Comparison of ENCODE assay signal across 8 mouse cellular contexts in genomic region chr6:65042491-65043171, GRCm38 (mm10). TPM values are rescaled to one million over a fixed set of nuclear protein-coding genes. Genes with fewer than 3 reads are reported as not detected.
DNase-seq lines count a peak whose midpoint lies in the region; ATAC-seq lines count a peak whose summit lies in the region.

Smarcad1 (plus strand) TSS chr6:65042583.

- H3K27ac ChIP-seq in hindbrain, embryonic 12.5 days: peak within 1 kb of the TSS; percentile 99

- peaks cover 3% of the 10 kb centered on the region; the same call in 1 of the 2 replicates for H3K9me3 ChIP-seq in hindbrain, embryonic 12.5 days (replicated peaks)

- peak within 1 kb of the TSS; percentile 84 for H3K4me3 ChIP-seq in hindbrain, embryonic 12.5 days

- peak; percentile 99 for DNase-seq in NIH3T3 (ENCODE audit: low read depth)
- peak; percentile 97 for DNase-seq in cerebellum, postnatal 10 days
- peak; percentile 88 to 92 for DNase-seq in frontal cortex, postnatal 10 days (ENCODE audit: low spot score in 2 of 2)
- DNase-seq in layer of hippocampus, postnatal 14 days (ENCODE audit: low spot score in 2 of 2): peak; percentile 96
- DNase-seq in lung, postnatal 14 days: peak; percentile 90
- peak; percentile 82 for DNase-seq in retina, adult 2 months (ENCODE audit: low read depth, low spot score)
- peak; percentile 79 for DNase-seq in thymus, postnatal 36 days

- peak; percentile 96 for ATAC-seq in hindbrain, embryonic 12.5 days (ENCODE audit: low FRiP score)

- H3K36me3 ChIP-seq in hindbrain, embryonic 12.5 days: peaks cover 33% of the 10 kb centered on the region

- H3K4me2 ChIP-seq in hindbrain, embryonic 12.5 days (replicated peaks): peak within 1 kb of the TSS; percentile 76

- no peaks in the 10 kb centered on the region for H3K27me3 ChIP-seq in hindbrain, embryonic 12.5 days

- under 1% methylated on average over 81 of the region's 81 CpGs for WGBS in hindbrain, embryonic 12.5 days

- peaks cover 13% of the 10 kb centered on the region for H3K4me1 ChIP-seq in hindbrain, embryonic 12.5 days

- H3K9ac ChIP-seq in hindbrain, embryonic 12.5 days: peak within 1 kb of the TSS; percentile 87

RNA-seq across cellular contexts. Expression of gene Smarcad1, which starts in this region (rescaled TPM):
- polyA plus RNA-seq in hindbrain, embryonic 12.5 days (2016; fragmentation: Nextera tagmentation; extraction: Ambion mirVana): 122 and 134 TPM in 2 replicates
- total RNA-seq in layer of hippocampus, postnatal 14 days (2021): 10 to 100 TPM; 47.1 to 48.3 TPM

Comparison
In these comparisons a context has a peak if more than half of its experiments do, and no peak if none do; other contexts are left out.
1. Peak in every context shown above with its lines: DNase-seq, ATAC-seq, H3K4me3 ChIP-seq and H3K27ac ChIP-seq.